Mouse (Mus musculus) bone marrow, adult 2 months (tissue): ENCODE data around the gene Dynlt1f.
"Not testable (repeated sequence)": the region's sequence is repeated elsewhere in the genome, so short reads cannot be mapped to it uniquely, and the experiment has no call there.

Source experiments
- CTCF ChIP-seq: fragments of 200-500 bp; IDR thresholded peaks from 2 replicates; pipeline ENCODE4 v1.5.1; 2011; ENCODE audit warnings: low read length, control low read depth; ENCODE audit not compliant: control insufficient read depth, insufficient read depth
- POLR2A ChIP-seq: fragments of 200-500 bp; IDR thresholded peaks from 2 replicates; pipeline ENCODE4 v1.6.1; 2011; ENCODE audit warnings: low read depth, mild to moderate bottlenecking, control low read depth, low read length, borderline replicate concordance; ENCODE audit not compliant: control insufficient read depth

DNA sequence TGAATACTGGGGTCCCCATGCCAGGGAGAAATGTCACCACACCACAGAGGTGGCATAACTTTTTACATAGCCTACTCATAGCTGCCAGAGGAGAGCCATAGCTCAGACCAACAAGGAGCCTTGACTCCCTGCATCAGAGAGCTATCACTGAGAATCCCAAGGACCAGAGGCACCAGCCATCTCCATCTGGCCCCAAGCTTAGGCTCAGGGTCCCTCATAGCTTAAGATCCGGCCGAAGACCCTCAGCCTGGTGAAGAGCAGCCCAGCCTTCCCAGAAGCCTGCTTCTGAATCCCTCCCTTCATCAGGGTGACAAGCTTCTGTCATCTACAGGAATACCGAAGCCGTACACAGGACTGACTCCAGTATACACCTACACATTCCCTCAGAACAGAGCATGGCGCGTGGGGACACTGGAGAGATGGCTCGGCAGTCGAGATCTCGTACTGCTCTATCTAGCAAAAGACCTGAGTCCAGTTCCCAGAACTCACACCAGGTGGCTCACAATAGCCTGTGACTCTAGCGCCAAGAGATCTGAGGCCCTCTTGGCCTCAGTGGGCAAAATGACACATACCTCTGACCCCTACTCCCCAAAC is 15.6 kb downstream of the Dynlt1f start:
- not testable (repeated sequence) for TF ChIP-seq POLR2A, CTCF
